Mouse (Mus musculus) cortical plate, adult 2 months (tissue): ENCODE results near the gene Tep1. TPM values are rescaled to one million over a fixed set of nuclear protein-coding genes. Genes with fewer than 3 reads are reported as not detected.
A peak's percentile ranks its signal among the peaks of the same experiment; 100 is the strongest.

Experiments
- H3K27ac ChIP-seq: fragments of 200-500 bp; 2 replicates; pipeline ENCODE4 v1.5.1; 2012; ENCODE audit warnings: low read length, control low read depth, inconsistent platforms; ENCODE audit not compliant: insufficient read depth
- H3K4me1 ChIP-seq: fragments of 200-500 bp; 2 replicates; pipeline ENCODE4 v1.6.1; 2011; ENCODE audit warnings: low read length; ENCODE audit not compliant: control insufficient read depth, insufficient read depth
- H3K4me3 ChIP-seq: fragments of 200-500 bp; 2 replicates; pipeline ENCODE4 v1.5.1; 2011; ENCODE audit warnings: mild to moderate bottlenecking, low read length, control low read depth; ENCODE audit not compliant: insufficient read depth
- CTCF ChIP-seq: fragments of 200-500 bp; IDR thresholded peaks from 2 replicates; pipeline ENCODE4 v1.5.1; 2011; ENCODE audit warnings: mild to moderate bottlenecking, control low read depth, low read length; ENCODE audit not compliant: insufficient read depth; ENCODE audit errors: extremely low read depth
- POLR2A ChIP-seq: fragments of 200-500 bp; IDR thresholded peaks from 2 replicates; pipeline ENCODE4 v1.6.1; 2011; ENCODE audit warnings: mild to moderate bottlenecking, low read length, control low read depth; ENCODE audit not compliant: insufficient read depth; ENCODE audit errors: extremely low read depth
- polyA plus RNA-seq: library from polyadenylated mRNA; depleted of rRNA; stranded (reverse); fragments of >200 nt; gene quantifications from 2 replicates; pipeline ENCODE4 v1.2.3, GENCODE M21; 2012; rRNA removed

Gene Tep1
- polyA plus RNA-seq, 1 experiment = 4.4 TPM

DNA sequence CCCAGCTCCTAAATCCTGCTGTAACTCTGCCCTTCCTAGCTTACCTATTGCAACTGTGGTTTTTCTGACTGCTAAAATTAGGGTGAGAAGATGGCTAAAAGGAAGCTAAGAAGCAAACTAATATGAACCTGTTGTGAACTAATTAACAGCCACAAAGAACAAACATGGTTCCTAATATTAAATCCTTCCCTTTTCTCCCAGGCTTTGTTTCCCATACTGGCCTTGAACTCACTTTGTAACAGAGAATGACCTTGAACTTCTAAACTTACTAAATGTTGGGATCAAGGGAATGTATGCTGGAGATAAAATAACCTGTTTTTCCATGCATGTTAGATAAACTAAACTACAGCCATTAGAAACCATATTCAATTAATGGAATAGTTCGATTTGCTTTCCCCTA is 73.9 kb downstream of the Tep1 start:
- no peak overlapping the region for H3K27ac ChIP-seq
- TF ChIP-seq CTCF (no peak), POLR2A (no peak)
- no peak overlapping the region for H3K4me3 ChIP-seq
- H3K4me1 ChIP-seq = no peaks in the 10 kb centered on the region

DNA sequence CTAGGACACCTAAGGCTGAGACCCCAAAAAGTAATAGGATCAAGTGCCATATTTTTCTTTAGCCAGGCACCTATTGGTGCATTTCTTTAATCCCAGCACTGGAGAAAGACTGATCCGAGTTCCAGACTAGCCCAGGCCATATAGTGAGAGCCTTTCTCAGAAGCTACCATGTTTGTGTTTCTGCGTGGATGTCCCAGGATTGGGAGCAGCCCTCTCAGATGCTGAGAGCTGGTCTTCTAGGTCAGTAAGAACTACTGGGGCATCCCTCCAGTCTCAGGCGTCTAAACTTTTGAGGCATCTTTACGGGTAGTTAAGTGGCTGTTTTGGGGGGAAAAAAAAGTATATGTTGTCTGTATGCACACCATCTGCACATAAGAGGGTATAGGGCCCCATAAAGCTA is 74.4 kb downstream of the Tep1 start:
- Histone ChIP-seq H3K4me1 (no peaks in the 10 kb centered on the region), H3K4me3 (no peak overlapping the region), H3K27ac (no peak overlapping the region)
- TF ChIP-seq CTCF (no peak), POLR2A (no peak)

DNA sequence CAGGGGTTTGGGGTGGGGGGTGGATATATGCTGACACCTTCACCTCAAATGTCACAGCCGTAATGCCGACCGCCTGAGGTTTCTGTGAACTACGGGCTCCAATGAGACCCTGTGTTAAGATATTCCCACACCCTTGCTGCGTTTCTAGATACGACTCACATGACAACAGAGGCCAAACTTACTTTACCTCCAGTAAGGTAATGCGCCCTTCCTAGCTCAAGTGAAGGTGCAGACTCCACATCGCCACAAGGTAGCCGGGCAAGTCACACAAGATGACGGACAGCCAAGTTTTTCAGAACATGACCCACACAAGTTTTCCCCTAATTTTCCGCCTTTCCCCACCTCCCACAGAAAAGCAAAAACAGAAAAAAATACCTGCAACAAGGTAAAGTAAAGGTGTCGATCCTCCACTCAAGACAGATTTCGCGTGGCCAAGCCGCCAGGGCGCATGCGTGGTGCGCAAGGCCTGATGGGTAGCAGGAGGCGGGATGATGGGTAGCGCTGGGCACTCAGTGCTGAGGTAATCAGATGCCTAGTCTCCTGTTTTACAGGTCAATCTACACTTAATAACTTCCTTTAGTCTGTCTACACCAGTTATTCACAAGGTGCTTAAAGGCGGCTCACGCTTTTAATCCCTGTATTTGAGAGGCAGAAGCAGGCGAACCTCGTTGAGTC is 75.0 kb downstream of the Tep1 start:
- no peak for TF ChIP-seq POLR2A
- TF ChIP-seq CTCF = no peak
- H3K4me3 ChIP-seq = no peak overlapping the region
- no peaks in the 10 kb centered on the region for H3K4me1 ChIP-seq
- no peak overlapping the region for H3K27ac ChIP-seq

DNA sequence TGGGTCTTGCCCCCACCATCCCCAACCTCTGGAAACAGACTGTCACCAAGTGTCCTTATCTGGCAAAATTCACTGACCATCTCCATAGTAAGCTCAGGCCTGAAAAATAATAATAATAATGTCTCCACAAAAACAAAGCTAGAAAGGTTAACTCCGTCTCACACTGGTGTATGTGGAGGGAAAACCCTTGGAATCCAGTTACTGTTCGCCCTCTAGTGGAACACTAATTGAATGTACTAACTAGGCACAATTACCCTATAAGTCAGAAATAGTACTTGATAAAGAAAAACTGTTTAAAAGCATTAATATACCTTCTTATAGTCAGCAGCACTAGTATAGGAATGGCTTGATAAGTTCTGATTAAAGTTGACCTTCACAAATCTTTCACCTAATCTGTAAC is 82.2 kb downstream of the Tep1 start:
- H3K4me3 ChIP-seq = no peak overlapping the region
- no peaks in the 10 kb centered on the region; the same call in 1 of the 2 replicates for H3K4me1 ChIP-seq
- TF ChIP-seq CTCF (no peak), POLR2A (no peak)
- no peak overlapping the region for H3K27ac ChIP-seq

DNA sequence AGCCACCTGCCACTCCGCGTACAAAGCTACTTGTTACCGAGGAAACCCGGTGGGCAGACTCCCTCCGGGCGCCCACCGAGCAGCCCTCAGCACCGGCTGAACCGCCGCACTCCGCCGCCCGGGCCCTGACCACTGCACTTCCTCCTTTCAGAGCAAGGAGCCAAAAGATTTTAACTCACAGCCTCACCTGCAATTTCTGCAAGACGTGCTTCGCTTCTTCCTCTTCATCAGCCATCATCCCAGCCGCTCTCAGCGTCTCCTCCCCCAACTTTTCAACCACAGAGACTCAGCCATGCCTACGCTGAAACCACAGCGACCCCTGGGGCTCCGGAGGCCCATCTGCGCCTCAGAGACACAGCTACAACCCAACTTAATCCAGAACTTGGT is 85.1 kb downstream of the Tep1 start, which contains the start of gene Ttc5:
TSS of gene Ttc5 (minus strand) at position 269 of the 387 bp plus-strand sequence.
- TF ChIP-seq CTCF (peak; percentile 73), POLR2A (peak; percentile 78)
- peak within 1 kb of the TSS; percentile 91 for H3K4me3 ChIP-seq
- no peaks in the 10 kb centered on the region; the same call in 1 of the 2 replicates for H3K4me1 ChIP-seq
- H3K27ac ChIP-seq = 0 out of 2 replicates have a peak within 1 kb of the TSS, but pooled peaks have one; percentile 36

DNA sequence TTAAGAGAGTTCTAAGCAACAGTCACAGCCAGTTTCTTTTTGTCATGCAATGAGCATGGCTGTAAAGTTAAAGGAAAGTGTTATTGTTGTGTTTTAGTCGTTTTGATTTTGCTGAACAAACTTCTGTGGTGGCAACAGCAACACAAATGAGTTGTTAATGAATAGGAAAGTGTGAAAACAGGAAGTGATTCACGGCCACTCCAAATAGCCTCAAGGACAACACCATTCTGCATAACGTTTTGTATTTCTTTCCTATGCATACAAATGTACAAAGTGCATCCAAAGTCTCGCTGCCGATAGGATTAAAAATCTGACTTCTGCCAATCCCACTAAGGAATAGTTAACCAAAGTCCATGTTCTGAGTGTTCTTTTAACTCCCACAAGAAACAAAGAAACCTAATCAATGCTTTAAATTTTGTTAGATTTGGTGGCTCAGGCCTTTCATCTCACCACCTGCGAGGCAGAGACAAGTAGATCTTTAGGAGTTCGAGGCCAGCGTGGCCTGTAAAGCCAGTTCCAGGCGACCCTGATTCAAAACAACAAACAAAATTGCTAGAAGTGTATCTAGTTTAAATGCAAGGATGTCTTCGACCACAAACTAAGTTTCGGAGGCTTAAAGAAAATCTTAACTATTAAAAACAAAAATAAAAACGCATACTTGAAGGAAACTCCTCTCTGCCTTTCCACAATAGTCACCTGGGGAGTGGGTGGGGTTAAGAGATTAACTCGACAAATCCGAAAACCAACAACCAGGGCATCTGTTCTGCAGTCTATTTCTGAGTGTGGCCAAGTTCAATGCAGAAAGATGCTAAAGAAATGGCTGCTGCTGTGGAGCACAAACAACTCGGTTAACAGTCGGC is 85.7 kb downstream of the Tep1 start:
- 0 out of 2 replicates have a peak overlapping the region, but pooled peaks have one; percentile 36 for H3K27ac ChIP-seq
- peak overlapping the region; percentile 91 for H3K4me3 ChIP-seq
- TF ChIP-seq CTCF (no peak), POLR2A (no peak)
- H3K4me1 ChIP-seq = no peaks in the 10 kb centered on the region; the same call in 1 of the 2 replicates

DNA sequence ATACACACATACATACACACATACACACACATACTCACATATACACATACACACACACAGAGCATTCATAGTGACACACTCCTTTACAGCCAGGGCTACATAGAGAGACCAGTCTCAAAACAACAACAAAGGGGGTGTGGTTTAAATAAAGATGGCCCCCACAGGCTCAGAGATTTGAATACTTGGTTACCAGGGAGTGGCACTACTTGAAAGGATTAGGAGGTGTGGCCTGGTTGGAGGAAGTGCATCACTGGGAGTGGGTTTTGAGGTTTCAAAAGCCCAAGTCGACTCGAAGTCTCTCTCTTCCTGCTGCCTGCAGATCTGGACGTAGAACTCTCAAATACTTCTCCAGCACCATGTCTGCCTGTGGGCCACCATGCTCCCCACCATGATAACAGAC is 88.2 kb downstream of the Tep1 start:
- Histone ChIP-seq H3K4me3 (no peak overlapping the region), H3K27ac (no peak overlapping the region), H3K4me1 (no peaks in the 10 kb centered on the region; the same call in 1 of the 2 replicates)
- no peak for TF ChIP-seq CTCF
- no peak for TF ChIP-seq POLR2A

Other genes starting within 250 kb of the Tep1 start
- not detected in 2 replicates for gene Olfr745, start 231.2 kb downstream of the Tep1 start, polyA plus RNA-seq
- gene Olfr746, start 223.5 kb downstream of the Tep1 start, polyA plus RNA-seq = not detected in 2 replicates
- gene Olfr747, start 177.4 kb downstream of the Tep1 start, polyA plus RNA-seq = not detected in 2 replicates
- not detected in 2 replicates for gene Olfr748, start 163.2 kb downstream of the Tep1 start, polyA plus RNA-seq
- not detected in 2 replicates for gene Olfr749, start 125.5 kb downstream of the Tep1 start, polyA plus RNA-seq
- gene Ttc5, start 85.0 kb downstream of the Tep1 start, polyA plus RNA-seq = 59.4 and 63.3 TPM in 2 replicates
- not detected in 2 replicates for gene Ccnb1ip1, start 62.8 kb downstream of the Tep1 start, polyA plus RNA-seq
- 49.2 and 58.6 TPM in 2 replicates for gene Parp2, start 62.7 kb downstream of the Tep1 start, polyA plus RNA-seq
- 4.1 and 5.1 TPM in 2 replicates for gene Klhl33, start 26.9 kb upstream of the Tep1 start, polyA plus RNA-seq
- 61.2 and 62.6 TPM in 2 replicates for gene Osgep, start 54.3 kb upstream of the Tep1 start, polyA plus RNA-seq
- 57.6 and 62.4 TPM in 2 replicates for gene Apex1, start 54.4 kb upstream of the Tep1 start, polyA plus RNA-seq
- gene Pip4p1, start 60.3 kb upstream of the Tep1 start, polyA plus RNA-seq = 169 and 177 TPM in 2 replicates
- 29.3 and 31.3 TPM in 2 replicates for gene Pnp, start 60.5 kb upstream of the Tep1 start, polyA plus RNA-seq
- gene Gm49342, start 74.0 kb upstream of the Tep1 start, polyA plus RNA-seq = 24.8 and 28.5 TPM in 2 replicates
- gene Pnp2, start 85.4 kb upstream of the Tep1 start, polyA plus RNA-seq = 0.87 and 1.4 TPM in 2 replicates
- 0.08 and 0.19 TPM in 2 replicates for gene Rnase10, start 137.2 kb upstream of the Tep1 start, polyA plus RNA-seq
- gene Rnase9, start 171.3 kb upstream of the Tep1 start, polyA plus RNA-seq = 0.08 TPM in 1 of 2 replicates, not detected in the other
- not detected in 2 replicates for gene Rnase11, start 179.6 kb upstream of the Tep1 start, polyA plus RNA-seq
- gene Rnase12, start 187.1 kb upstream of the Tep1 start, polyA plus RNA-seq = 0.30 TPM in 1 of 2 replicates, not detected in the other
- not detected in 2 replicates for gene Olfr750, start 203.9 kb upstream of the Tep1 start, polyA plus RNA-seq
- gene Rnase4, start 220.5 kb upstream of the Tep1 start, polyA plus RNA-seq = 31.6 and 34.1 TPM in 2 replicates
- 6.9 and 8.1 TPM in 2 replicates for gene Ang, start 220.6 kb upstream of the Tep1 start, polyA plus RNA-seq
- gene Eddm3b, start 243.9 kb upstream of the Tep1 start, polyA plus RNA-seq = not detected in 2 replicates